Mouse (Mus musculus): Measurements from ENCODE around the gene Adnp.
A peak's percentile ranks its signal among the peaks of the same experiment; 100 is the strongest.

The Adnp gene

DNA sequence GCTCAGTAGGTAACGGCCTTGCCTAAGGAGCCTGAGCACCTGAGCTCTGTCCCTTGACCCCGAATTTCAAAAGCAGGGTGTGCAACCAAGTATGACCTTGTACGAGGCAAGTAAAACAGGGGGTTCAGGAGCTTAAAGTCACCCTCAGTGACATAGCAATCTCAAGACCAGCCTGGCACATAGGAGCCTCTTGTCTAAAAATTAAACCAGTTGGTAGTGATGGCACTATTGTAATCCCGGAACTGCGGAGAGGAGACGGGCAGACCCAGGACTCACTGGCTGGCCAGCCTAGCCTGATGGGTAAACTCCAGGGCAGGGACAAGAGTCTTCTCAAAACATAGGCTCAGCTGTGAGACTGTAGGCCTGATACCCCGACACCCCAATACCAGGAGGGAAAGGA lies 51.2 kb downstream of the Adnp start:
- DNase-seq: peak; percentile 29 to 62

DNA sequence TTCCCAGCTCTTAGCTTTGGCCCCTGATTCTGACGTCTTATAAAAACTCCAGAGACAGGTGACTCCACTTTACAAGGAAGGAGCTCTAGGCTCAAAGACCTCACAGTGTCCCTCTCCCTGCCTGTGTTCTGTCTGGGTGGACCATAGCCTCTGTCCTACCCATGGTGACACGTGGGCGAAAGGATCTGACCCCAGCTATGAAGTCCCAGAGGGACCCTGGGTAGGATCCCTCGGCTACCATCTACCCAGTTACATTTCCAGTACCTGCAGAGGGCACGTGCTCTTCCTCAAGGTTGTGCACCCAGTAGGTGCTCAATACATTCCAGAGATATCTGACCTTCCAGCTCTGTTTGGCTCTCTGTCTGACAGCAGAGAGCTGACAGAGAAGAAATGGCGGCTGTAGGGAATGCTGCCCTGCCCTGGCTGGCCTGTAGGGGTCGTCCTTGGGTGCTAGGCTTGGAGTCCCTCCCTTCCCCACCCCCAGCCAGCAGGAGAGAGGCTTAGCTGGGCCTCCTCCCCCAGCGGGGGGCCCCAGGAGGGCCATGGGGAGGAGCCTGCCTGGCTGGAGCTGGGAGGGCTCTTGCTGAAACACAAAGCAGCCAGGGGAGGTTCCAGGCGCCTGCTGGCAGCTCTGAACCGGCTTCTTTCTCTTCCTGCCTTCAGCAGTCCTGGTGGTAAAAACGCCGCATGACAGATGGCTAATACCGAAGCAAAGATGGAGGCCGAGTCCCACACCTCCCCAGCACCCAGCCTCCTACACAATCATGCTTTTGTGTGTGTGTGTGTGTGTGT lies 52.6 kb downstream of the Adnp start:
- DNase-seq: peak; percentile 83 to 95

DNA sequence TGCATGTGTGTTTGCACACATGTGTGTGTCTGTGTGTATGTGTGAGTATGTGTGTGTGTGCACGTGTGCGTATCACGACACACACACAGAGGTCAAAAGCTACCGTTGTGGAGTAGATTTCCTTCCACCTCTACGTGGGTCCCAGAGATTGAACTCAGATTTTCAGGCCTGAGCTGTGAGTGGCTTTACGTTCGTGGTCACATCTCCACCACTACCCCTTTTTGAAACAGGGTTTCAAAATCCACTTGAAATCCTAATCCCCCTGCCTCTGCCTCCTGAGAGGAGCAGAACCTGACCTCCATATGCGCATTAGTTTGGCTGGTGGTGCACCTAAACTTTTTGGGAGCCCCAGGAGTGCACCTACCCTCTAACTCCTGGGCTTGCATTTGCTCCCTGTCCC lies 57.7 kb downstream of the Adnp start:
- DNase-seq: no peak

DNA sequence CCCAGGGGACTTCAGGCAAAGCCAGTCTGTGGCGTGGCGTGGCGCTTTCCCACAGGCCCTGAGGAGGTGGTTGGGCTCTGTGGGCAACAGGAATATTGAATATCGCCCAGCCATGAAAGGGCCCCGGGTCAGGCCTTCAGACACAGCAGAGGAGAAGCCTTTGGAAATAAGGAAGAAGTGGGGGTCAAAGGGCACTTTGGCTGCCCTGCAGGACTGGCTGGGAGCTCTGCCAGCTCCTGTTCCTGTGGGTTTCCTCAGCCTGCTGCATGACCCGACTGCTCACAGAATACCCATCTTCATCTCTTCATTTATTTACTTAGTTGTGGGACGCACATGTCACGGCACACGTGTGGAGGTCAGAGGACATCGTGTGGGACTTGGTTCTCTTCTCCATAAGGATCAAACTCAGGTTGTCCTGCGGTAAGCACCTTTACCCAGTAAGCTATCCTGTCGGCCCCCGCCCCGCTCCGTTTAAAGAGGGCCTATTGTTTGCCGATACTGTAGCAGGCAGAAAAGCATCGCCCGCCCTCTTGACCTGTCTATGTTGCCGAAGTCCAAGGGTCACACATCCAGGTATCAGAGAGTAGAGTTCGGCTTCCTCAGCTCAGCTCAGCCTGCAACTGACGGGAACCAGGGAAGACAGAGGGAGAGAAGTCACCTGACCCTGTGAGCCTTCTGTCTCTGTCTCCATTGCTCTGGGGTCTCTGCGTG lies 59.0 kb downstream of the Adnp start:
- DNase-seq: peak; percentile 85 to 89

DNA sequence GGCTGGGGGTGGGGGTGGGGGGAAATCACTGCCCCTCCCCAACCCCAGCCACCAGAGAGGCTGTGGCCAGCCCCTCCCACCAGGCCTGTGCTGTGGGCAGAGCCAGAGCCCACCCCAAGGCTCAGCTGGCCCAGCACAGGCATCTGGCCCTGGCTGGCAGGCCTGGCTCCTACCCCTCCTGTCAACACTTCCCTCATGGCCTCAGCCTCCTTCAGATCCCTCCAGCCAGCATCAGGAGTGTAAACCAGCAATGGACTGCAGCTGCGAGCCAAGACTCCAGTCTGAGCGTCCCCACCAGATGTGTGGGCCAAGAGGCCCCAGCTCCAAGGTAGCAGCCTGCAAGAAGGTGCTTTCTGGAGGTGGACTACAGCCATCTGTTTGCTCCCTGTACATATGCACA lies 61.5 kb downstream of the Adnp start:
- no peak for DNase-seq

DNA sequence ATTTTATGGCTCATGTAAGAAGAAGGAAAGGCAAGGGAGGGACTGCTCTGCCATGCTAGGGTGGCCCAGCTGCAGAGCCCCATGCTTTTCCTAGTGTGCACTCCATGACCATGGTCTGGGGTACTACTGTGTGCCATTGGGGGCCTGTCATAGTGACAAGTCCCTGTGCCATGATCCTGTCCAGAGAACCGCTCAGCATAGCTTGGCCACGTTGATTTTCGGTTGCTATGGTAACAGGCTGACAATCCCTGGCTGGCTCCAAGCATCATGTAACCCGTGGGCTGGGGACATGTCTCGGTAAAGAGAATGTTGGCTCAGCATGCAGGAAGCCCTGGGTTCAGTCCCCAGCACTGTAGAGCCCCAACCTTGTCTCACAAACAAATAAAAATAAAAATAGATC lies 63.1 kb downstream of the Adnp start:
- DNase-seq: no peak

DNA sequence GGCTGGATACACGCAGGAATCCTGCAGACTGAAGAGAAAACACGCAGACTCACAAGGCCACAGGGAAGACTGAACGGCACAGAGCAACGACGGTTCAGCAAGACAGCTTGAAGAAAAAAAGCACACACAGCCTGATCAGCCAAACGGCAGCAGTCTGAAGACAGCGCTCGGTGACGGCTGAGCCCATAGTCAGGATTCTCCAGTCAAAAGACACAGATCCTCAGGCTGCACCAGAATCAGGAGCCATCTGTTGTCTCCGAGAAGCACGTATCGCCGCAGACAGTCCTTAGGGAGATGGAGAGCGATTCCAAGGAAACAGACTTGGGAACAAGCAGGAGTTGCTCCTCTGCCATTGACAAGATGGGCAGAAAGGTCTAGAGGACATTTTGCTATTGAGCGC lies 69.8 kb downstream of the Adnp start:
- no peak for DNase-seq

Data from kidney, postnatal 25 days (tissue).